Mouse (Mus musculus) C2C12 (cell line): Measurements from ENCODE around the gene Hnf1b.

Experiments used
- CTCF ChIP-seq: IDR thresholded peaks from one replicate; pipeline ENCODE4 v1.5.1; 2011; ENCODE audit not compliant: control insufficient read depth, insufficient read depth, insufficient read length
- MAX ChIP-seq: IDR thresholded peaks from one replicate; pipeline ENCODE4 v1.6.1; 2011; ENCODE audit warnings: mild to moderate bottlenecking, control low read depth
- MYOG ChIP-seq: IDR thresholded peaks from one replicate; pipeline ENCODE4 v1.6.1; 2011; ENCODE audit not compliant: control insufficient read depth, insufficient read length; ENCODE audit errors: extremely low read depth

- TF ChIP-seq CTCF = no peak
- TF ChIP-seq MYOG = no peak
- no peak for TF ChIP-seq MAX
Observed at GRCm38 (mm10) chr11:83817994-83818393, 31.9 kb upstream of the Hnf1b start.
